Mouse (Mus musculus) bone marrow, adult 2 months (tissue): ENCODE measurements around the gene Slc22a14. TPM values are rescaled to one million over a fixed set of nuclear protein-coding genes. Genes with fewer than 3 reads are reported as not detected.
A peak's percentile ranks its signal among the peaks of the same experiment; 100 is the strongest.

ENCODE experiments used
- H3K27ac ChIP-seq: fragments of 200-500 bp; 2 replicates; pipeline ENCODE4 v1.5.1; 2012; ENCODE audit warnings: low read depth, mild to moderate bottlenecking, control low read depth, inconsistent platforms, low read length; ENCODE audit not compliant: control insufficient read depth, poor library complexity, insufficient read depth
- H3K4me1 ChIP-seq: fragments of 200-500 bp; 2 replicates; pipeline ENCODE4 v1.6.1; 2011; ENCODE audit warnings: low read length; ENCODE audit not compliant: control insufficient read depth, insufficient read depth
- H3K4me3 ChIP-seq: fragments of 200-500 bp; replicated peaks from 2 replicates; pipeline ENCODE3; 2011; ENCODE audit warnings: mild to moderate bottlenecking, low read depth, low read length, control low read depth; ENCODE audit not compliant: control insufficient read depth
- CTCF ChIP-seq: fragments of 200-500 bp; IDR thresholded peaks from 2 replicates; pipeline ENCODE4 v1.5.1; 2011; ENCODE audit warnings: low read length, control low read depth; ENCODE audit not compliant: control insufficient read depth, insufficient read depth
- POLR2A ChIP-seq: fragments of 200-500 bp; IDR thresholded peaks from 2 replicates; pipeline ENCODE4 v1.6.1; 2011; ENCODE audit warnings: low read depth, mild to moderate bottlenecking, control low read depth, low read length, borderline replicate concordance; ENCODE audit not compliant: control insufficient read depth
- WGBS: fragments of 180-500 bp; shearing (Covaris S2); methylation state at CpG from one replicate; pipeline ENCODE4 v1.1.7; 2018; 5-methylcytosine and 5-hydroxymethylcytosine counted together
- polyA plus RNA-seq: library from polyadenylated mRNA; stranded (reverse); fragments of >200 nt; gene quantifications from 2 replicates; pipeline ENCODE4 v1.2.4, GENCODE M21; 2011; ENCODE audit warnings: low replicate concordance; ENCODE audit not compliant: missing spikeins, insufficient read depth, insufficient read length

Slc22a14 gene
- polyA plus RNA-seq, 1 experiment = 8.0 TPM

GRCm38 (mm10) chr9:119321392-119322229 is 43.7 kb downstream of the Slc22a14 start:
- under 1% methylated on average over 56 of the region's 59 CpGs for WGBS
- 0 out of 2 replicates have a peak, but pooled peaks have one; percentile 15 for TF ChIP-seq POLR2A
- no peak for TF ChIP-seq CTCF
- H3K4me3 ChIP-seq = peak overlapping the region; percentile 77
- H3K4me1 ChIP-seq = peaks cover 2% of the 10 kb centered on the region; the same call in 1 of the 2 replicates
- H3K27ac ChIP-seq = peak overlapping the region; percentile 98

- Histone ChIP-seq H3K27ac (no peak overlapping the region), H3K4me3 (peak overlapping the region; percentile 13), H3K4me1 (peaks cover 2% of the 10 kb centered on the region; the same call in 1 of the 2 replicates)
- TF ChIP-seq CTCF = no peak
- TF ChIP-seq POLR2A = no peak
- 38% methylated on average over 7 of the region's 7 CpGs for WGBS
Observed at GRCm38 (mm10) chr9:119320946-119321345, 44.4 kb downstream of the Slc22a14 start.

GRCm38 (mm10) chr9:119320446-119320845 is 44.9 kb downstream of the Slc22a14 start:
- TF ChIP-seq POLR2A (no peak), CTCF (no peak)
- no peak overlapping the region for H3K4me3 ChIP-seq
- no peak overlapping the region for H3K27ac ChIP-seq
- 90% methylated on average over 7 of the region's 7 CpGs for WGBS
- peaks cover 2% of the 10 kb centered on the region; the same call in 1 of the 2 replicates for H3K4me1 ChIP-seq

- Histone ChIP-seq H3K4me1 (peaks cover 2% of the 10 kb centered on the region; the same call in 1 of the 2 replicates), H3K4me3 (no peak overlapping the region), H3K27ac (no peak overlapping the region)
- TF ChIP-seq POLR2A = no peak
- no peak for TF ChIP-seq CTCF
- WGBS = 83% methylated on average over 1 of the region's 1 CpGs
Observed at GRCm38 (mm10) chr9:119318891-119319290, 46.5 kb downstream of the Slc22a14 start.

GRCm38 (mm10) chr9:119313096-119313495 is 52.3 kb downstream of the Slc22a14 start:
- no peak for TF ChIP-seq POLR2A
- TF ChIP-seq CTCF = no peak
- no peaks in the 10 kb centered on the region; the same call in 1 of the 2 replicates for H3K4me1 ChIP-seq
- H3K4me3 ChIP-seq = no peak overlapping the region
- no peak overlapping the region for H3K27ac ChIP-seq
- 93% methylated on average over 10 of the region's 10 CpGs for WGBS

- H3K4me1 ChIP-seq = no peaks in the 10 kb centered on the region; the same call in 1 of the 2 replicates
- H3K27ac ChIP-seq = no peak overlapping the region
- no peak for TF ChIP-seq CTCF
- no peak for TF ChIP-seq POLR2A
- H3K4me3 ChIP-seq = no peak overlapping the region
- 74% methylated on average over 1 of the region's 1 CpGs for WGBS
Observed at GRCm38 (mm10) chr9:119309067-119309466, 56.3 kb downstream of the Slc22a14 start.

- Histone ChIP-seq H3K27ac (no peak overlapping the region), H3K4me3 (no peak overlapping the region), H3K4me1 (no peaks in the 10 kb centered on the region)
- TF ChIP-seq POLR2A (no peak), CTCF (no peak)
- WGBS = 92% methylated on average over 7 of the region's 7 CpGs
Observed at GRCm38 (mm10) chr9:119305863-119306262, 59.5 kb downstream of the Slc22a14 start.

GRCm38 (mm10) chr9:119298563-119298962 is 66.8 kb downstream of the Slc22a14 start:
- no peak overlapping the region for H3K4me3 ChIP-seq
- TF ChIP-seq CTCF (no peak), POLR2A (no peak)
- 87% methylated on average over 3 of the region's 3 CpGs for WGBS
- no peaks in the 10 kb centered on the region for H3K4me1 ChIP-seq
- no peak overlapping the region for H3K27ac ChIP-seq
